Mouse (Mus musculus) embryonic fibroblast, embryonic 13.5 days (primary cell): Measurements from ENCODE around the gene Dnajc5. TPM values are rescaled to one million over a fixed set of nuclear protein-coding genes. Genes with fewer than 3 reads are reported as not detected.

Experiments used
- H3K27ac ChIP-seq: 2 replicates; pipeline ENCODE4 v1.5.1; 2012; ENCODE audit warnings: low read length, control low read depth, inconsistent platforms; ENCODE audit not compliant: insufficient read depth
- H3K4me1 ChIP-seq: 2 replicates; pipeline ENCODE4 v1.6.1; 2011; ENCODE audit warnings: low read length; ENCODE audit not compliant: control insufficient read depth, insufficient read depth
- H3K4me3 ChIP-seq: 2 replicates; pipeline ENCODE4 v1.5.1; 2011; ENCODE audit warnings: mild to moderate bottlenecking, control low read depth, low read length; ENCODE audit not compliant: insufficient read depth
- CTCF ChIP-seq: IDR thresholded peaks from 2 replicates; pipeline ENCODE4 v1.5.1; 2011; ENCODE audit warnings: mild to moderate bottlenecking, control low read depth, low read length, moderate library complexity, borderline replicate concordance; ENCODE audit not compliant: insufficient read depth
- POLR2A ChIP-seq: IDR thresholded peaks from 2 replicates; pipeline ENCODE4 v1.6.1; 2011; ENCODE audit warnings: low read depth, mild to moderate bottlenecking, control low read depth, low read length, moderate library complexity
- polyA plus RNA-seq: library from polyadenylated mRNA; stranded (reverse); fragments of >200 nt; gene quantifications from 2 replicates; pipeline ENCODE4 v1.2.4, GENCODE M21; 2011; ENCODE audit warnings: low read depth; ENCODE audit not compliant: missing spikeins, insufficient read length

Gene Dnajc5
- polyA plus RNA-seq: 86.7 and 97.4 TPM in 2 replicates

DNA sequence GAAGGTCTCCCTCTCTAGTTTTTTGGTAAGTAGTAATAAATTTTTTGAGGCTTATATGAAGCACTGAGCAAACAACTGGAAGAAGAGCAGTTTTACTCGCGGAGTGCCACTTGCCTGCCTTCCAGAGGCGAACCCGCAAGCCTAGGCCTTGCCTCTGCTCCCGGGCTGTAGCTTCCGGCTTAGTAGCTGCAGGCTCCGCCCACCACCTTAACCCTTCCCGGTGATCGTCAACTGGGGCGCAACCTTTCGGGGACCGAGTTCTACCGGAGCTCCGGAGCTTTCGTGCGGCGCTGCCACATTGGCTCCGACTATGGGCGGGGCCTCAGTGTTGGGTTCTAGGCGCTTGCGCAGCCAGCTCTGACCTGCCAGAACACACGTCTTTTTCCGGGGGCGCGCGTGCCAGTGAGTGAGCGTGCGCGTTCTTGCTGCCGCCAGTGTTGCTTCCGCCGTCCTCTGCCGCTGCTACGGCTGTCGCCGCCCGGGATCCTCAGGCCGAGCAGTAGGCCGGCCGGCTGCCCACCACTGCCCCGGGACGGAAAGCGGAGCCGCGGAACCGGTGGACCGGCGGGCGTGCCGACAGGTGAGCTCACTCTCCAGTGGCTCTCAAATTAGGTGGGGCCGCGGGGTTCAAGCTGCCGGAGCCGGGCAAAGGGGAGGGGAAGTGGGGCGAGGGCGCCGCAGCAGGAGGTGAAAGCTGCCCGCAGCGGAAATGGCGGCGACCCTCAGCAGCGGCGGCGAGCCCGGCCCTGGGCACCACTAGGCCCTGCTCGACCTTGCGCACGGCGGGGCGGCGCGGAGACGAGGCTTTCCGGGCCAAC, at the start of gene Dnajc5:
Gene Dnajc5 (plus strand): TSS at position 368 of the 818 bp plus-strand sequence.
- Histone ChIP-seq H3K4me1 (no peaks in the 10 kb centered on the region), H3K27ac (peak within 1 kb of the TSS; percentile 94), H3K4me3 (peak within 1 kb of the TSS; percentile 72)
- no peak for TF ChIP-seq CTCF
- peak; percentile 80 for TF ChIP-seq POLR2A

DNA sequence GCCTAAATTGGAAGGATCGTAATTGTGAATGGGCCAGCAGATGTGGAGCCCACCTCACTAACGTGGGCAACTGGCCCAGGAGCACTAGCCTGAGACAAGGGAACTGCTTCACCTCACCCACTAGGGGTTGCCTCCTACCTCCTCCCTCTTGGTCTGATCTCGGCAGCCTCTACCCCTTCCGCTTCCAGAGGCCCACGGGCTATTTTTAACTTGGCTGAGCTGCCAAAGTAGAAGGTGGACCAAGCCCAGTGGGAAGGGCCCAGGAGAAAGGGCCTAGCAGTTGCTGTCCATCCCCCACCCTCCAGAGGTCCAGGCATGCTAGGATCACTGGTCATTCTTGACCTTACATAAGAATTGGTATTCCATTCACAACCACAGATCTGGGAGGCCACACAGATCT, 49.0 kb upstream of the Dnajc5 start:
- Histone ChIP-seq H3K4me1 (no peaks in the 10 kb centered on the region), H3K27ac (no peak overlapping the region), H3K4me3 (no peak overlapping the region)
- TF ChIP-seq CTCF: no peak
- TF ChIP-seq POLR2A: no peak

DNA sequence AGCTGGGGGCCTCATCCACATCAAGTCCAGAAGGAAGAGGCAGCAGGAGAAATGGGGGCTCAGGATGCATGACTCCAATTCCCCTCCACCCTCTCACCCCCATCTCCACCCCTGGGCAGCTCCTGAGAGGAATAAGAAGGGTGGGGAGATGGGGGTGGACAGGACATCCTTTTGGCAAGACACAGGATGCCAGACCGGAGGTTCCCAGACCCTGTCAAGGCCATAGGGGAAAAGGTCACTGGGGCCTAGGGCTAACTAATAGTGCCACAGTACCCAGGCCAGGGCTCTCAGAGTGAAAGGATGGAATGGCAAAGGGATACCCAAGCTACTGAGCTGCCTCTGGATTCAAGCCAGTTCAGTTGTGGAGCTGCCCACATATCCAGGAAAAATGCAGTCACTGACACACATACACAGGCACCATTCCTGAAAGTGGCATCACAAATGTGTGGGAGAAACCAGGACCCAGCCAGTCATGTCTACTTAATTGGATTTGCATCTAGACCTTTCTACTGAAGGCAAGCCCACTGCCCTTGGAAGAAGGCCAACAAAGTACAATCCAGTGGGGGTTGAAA, 47.9 kb upstream of the Dnajc5 start:
- Histone ChIP-seq H3K27ac (no peak overlapping the region), H3K4me3 (no peak overlapping the region), H3K4me1 (no peaks in the 10 kb centered on the region)
- TF ChIP-seq CTCF (no peak), POLR2A (no peak)

- Histone ChIP-seq H3K27ac (no peak overlapping the region), H3K4me1 (no peaks in the 10 kb centered on the region), H3K4me3 (no peak overlapping the region)
- TF ChIP-seq POLR2A (no peak), CTCF (no peak)
Measured at GRCm38 (mm10) chr2:181483120-181483519, 37.2 kb upstream of the Dnajc5 start.

- Histone ChIP-seq H3K27ac (no peak overlapping the region), H3K4me1 (no peaks in the 10 kb centered on the region), H3K4me3 (no peak overlapping the region)
- TF ChIP-seq CTCF: no peak
- no peak for TF ChIP-seq POLR2A
Measured at GRCm38 (mm10) chr2:181483562-181484318, 36.5 kb upstream of the Dnajc5 start.

- H3K4me3 ChIP-seq: no peak overlapping the region
Measured at GRCm38 (mm10) chr2:181484456-181485233, 35.6 kb upstream of the Dnajc5 start.

DNA sequence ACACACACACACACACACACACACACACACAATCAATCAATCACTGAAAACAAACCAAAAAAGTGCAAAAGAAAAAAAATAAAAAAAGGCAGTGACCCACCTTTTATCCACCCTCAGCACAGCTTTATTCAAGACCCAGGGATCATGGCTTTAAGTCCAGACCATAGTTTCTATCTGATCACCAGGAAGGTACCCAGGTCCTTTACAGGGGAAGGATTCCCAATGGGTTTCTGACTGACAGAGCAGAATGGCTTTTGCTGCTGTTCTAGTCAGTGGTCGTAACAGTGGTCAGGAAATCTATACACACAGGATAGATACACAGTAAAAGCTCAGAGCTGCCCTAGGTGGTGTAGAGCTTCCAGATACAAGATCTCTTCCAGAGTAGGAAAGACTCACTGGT, 34.5 kb upstream of the Dnajc5 start:
- H3K4me1 ChIP-seq: no peaks in the 10 kb centered on the region
- no peak overlapping the region for H3K4me3 ChIP-seq
- TF ChIP-seq CTCF (no peak), POLR2A (no peak)
- H3K27ac ChIP-seq: no peak overlapping the region

More at GRCm38 (mm10) chr2:181484456-181485233, 35.6 kb upstream of the Dnajc5 start:
- no peak for TF ChIP-seq POLR2A
- TF ChIP-seq CTCF: no peak
- Histone ChIP-seq H3K27ac (no peak overlapping the region), H3K4me1 (no peaks in the 10 kb centered on the region)

DNA sequence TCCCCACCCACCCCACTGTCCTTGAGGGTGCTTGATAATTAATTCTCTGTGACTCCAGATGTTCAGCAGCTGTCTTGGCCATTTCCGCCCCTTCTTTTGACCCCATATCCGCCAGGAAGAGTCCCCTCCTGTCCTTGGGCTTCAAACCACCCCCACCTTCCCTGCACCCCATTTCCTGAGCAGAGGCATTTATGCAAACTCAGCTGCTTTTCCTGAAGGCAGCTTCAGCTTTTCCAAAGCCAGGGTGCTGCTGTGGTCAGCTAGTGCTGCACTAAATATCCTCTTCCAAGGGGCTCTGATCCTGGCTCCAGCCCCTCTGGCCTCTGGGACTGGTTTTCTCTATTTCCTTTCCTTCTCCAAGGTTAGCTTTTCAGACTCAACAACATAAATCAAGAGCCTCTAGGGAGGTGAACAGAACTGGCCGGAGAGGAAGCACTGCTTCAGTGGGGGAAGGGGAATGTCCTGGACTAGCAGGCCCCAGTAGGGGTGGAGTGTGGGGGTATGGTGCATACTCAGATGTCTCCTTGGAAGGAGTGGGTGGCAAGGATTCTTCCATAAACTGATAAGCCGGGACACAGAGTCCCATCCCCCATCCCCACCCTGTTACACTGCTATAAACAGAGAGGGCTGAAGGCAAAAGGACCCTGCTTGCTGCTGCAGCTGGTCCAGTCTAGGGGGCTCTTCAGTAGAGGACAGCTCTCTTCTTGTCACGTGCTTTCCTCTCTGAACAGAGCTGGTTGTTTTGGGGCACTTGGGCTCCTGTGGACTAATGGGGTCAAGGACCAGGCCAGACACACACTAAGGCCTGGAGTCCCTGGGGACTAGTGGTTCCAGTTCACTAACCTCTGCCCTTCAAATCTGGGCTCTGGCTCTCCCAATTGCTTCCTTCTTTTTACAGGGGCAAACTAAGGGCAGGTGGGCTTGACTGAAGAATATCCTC, 32.7 kb upstream of the Dnajc5 start:
- TF ChIP-seq POLR2A (no peak), CTCF (no peak)
- Histone ChIP-seq H3K4me3 (no peak overlapping the region), H3K27ac (no peak overlapping the region), H3K4me1 (no peaks in the 10 kb centered on the region)

- H3K27ac ChIP-seq: no peak overlapping the region
- no peak overlapping the region for H3K4me3 ChIP-seq
- no peak for TF ChIP-seq POLR2A
- TF ChIP-seq CTCF: no peak
- 0 out of 2 replicates have a peak, but pooled peaks cover 2% of the 10 kb centered on the region for H3K4me1 ChIP-seq
Measured at GRCm38 (mm10) chr2:181491432-181492205, 28.7 kb upstream of the Dnajc5 start.
